Mouse (Mus musculus): ENCODE results near the gene Hnrnpl.

The Hnrnpl gene

DNA sequence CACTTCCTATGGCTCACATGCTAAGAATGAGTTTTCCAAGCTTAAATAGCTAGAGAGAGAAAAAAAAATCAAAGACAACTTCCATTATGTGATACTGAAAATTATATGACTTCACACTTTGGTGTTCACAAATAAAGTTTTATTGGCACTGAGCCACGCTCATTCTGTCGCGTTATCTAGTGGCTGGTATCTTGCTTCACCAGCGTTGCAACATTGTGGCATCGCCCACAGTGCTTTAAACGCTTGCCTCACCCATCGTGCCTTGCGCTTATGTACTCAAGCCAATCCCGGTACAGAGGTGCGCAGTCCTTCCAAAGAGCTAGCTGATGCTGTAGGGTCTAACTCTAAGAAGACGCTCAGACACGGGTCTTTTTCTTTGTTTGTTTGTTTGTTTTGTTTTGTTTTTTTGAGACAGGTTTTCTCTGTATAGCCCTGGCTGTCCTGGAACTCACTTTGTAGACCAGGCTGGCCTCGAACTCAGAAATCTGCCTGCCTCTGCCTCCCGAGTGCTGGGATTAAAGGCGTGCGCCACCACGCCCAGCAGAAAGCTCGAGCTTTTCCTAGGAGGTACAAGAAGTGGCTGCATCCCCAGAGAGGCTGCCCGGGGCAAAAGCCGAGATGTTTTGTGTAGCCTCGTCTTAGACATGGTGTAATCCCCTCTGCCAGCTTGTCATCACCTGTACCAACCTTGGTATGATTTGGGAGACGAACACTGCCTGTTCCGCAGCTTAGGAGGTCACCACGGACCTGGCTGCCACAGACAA is 62.7 kb downstream of the Hnrnpl start:
- no peak for DNase-seq (ENCODE audit: low read depth, low spot score)
